Mouse (Mus musculus): ENCODE results near the gene Fbxw11. TPM values are rescaled to one million over a fixed set of nuclear protein-coding genes. Genes with fewer than 3 reads are reported as not detected.
"Not testable (repeated sequence)": the region's sequence is repeated elsewhere in the genome, so short reads cannot be mapped to it uniquely, and the experiment has no call there.

Gene Fbxw11
- polyA plus RNA-seq, 1 experiment from 2014 or later, result 61.1 TPM

GRCm38 (mm10) chr11:32684690-32685254 lies 42.2 kb downstream of the Fbxw11 start:
- no peak overlapping the region for H3K27ac ChIP-seq
- TF ChIP-seq CTCF (IDR thresholded peaks at IDR 0.05; ENCODE audit: low read depth), result no peak
- H3K4me2 ChIP-seq (ENCODE audit: low read length), result no peak overlapping the region
- no peak for ATAC-seq (replicated peaks; ENCODE audit: low FRiP score, low read depth)
- WGBS, result 63% methylated on average over 3 of the region's 3 CpGs
- H3K36me3 ChIP-seq (ENCODE audit: insufficient read depth, low read length), result no peaks in the 10 kb centered on the region
- H3K27me3 ChIP-seq (ENCODE audit: insufficient read depth, low read length), result no peaks in the 10 kb centered on the region
- peaks cover 8% of the 10 kb centered on the region; the same call in 1 of the 2 replicates for H3K4me1 ChIP-seq (replicated peaks; ENCODE audit: insufficient read depth, low read length)
- H3K9me3 ChIP-seq (replicated peaks; ENCODE audit: low read length), result no peaks in the 10 kb centered on the region
- H3K4me3 ChIP-seq (replicated peaks; ENCODE audit: low read depth, low read length), result no peak overlapping the region
- no peak overlapping the region for H3K9ac ChIP-seq (ENCODE audit: low read depth, low read length)
- DNase-seq (ENCODE audit: low spot score), result no peak

- Histone ChIP-seq H3K27ac (no peak overlapping the region), H3K4me1 (replicated peaks; ENCODE audit: insufficient read depth, low read length) (no peaks in the 10 kb centered on the region), H3K4me2 (ENCODE audit: low read length) (no peak overlapping the region), H3K4me3 (replicated peaks; ENCODE audit: low read depth, low read length) (no peak overlapping the region), H3K27me3 (ENCODE audit: insufficient read depth, low read length) (no peaks in the 10 kb centered on the region), H3K9ac (ENCODE audit: low read depth, low read length) (no peak overlapping the region), H3K36me3 (ENCODE audit: insufficient read depth, low read length) (no peaks in the 10 kb centered on the region), H3K9me3 (replicated peaks; ENCODE audit: low read length) (no peaks in the 10 kb centered on the region)
- DNase-seq (ENCODE audit: low spot score) (no peak), ATAC-seq (replicated peaks; ENCODE audit: low FRiP score, low read depth) (no peak)
- no peak for TF ChIP-seq CTCF (IDR thresholded peaks at IDR 0.05; ENCODE audit: low read depth)
- 95% methylated on average over 2 of the region's 2 CpGs for WGBS
Measured at GRCm38 (mm10) chr11:32688245-32688855, 45.8 kb downstream of the Fbxw11 start.

GRCm38 (mm10) chr11:32689510-32689909 lies 47.0 kb downstream of the Fbxw11 start:
- TF ChIP-seq CTCF (IDR thresholded peaks at IDR 0.05; ENCODE audit: low read depth), result no peak
- Histone ChIP-seq H3K27ac (no peak overlapping the region), H3K27me3 (ENCODE audit: insufficient read depth, low read length) (no peaks in the 10 kb centered on the region), H3K4me3 (replicated peaks; ENCODE audit: low read depth, low read length) (no peak overlapping the region), H3K4me2 (ENCODE audit: low read length) (no peak overlapping the region), H3K4me1 (replicated peaks; ENCODE audit: insufficient read depth, low read length) (no peaks in the 10 kb centered on the region), H3K9me3 (replicated peaks; ENCODE audit: low read length) (no peaks in the 10 kb centered on the region), H3K9ac (ENCODE audit: low read depth, low read length) (no peak overlapping the region), H3K36me3 (ENCODE audit: insufficient read depth, low read length) (no peaks in the 10 kb centered on the region)
- no peak for ATAC-seq (replicated peaks; ENCODE audit: low FRiP score, low read depth)
- no peak for DNase-seq (ENCODE audit: low spot score)
- WGBS, result 95% methylated on average over 1 of the region's 1 CpGs

GRCm38 (mm10) chr11:32692834-32693233 lies 50.3 kb downstream of the Fbxw11 start:
- no peak for TF ChIP-seq CTCF (IDR thresholded peaks at IDR 0.05; ENCODE audit: low read depth)
- Histone ChIP-seq H3K36me3 (ENCODE audit: insufficient read depth, low read length) (no peaks in the 10 kb centered on the region), H3K9ac (ENCODE audit: low read depth, low read length) (no peak overlapping the region), H3K4me2 (ENCODE audit: low read length) (no peak overlapping the region), H3K27ac (no peak overlapping the region), H3K9me3 (replicated peaks; ENCODE audit: low read length) (no peaks in the 10 kb centered on the region), H3K4me3 (replicated peaks; ENCODE audit: low read depth, low read length) (no peak overlapping the region), H3K4me1 (replicated peaks; ENCODE audit: insufficient read depth, low read length) (peaks cover 4% of the 10 kb centered on the region; the same call in 1 of the 2 replicates), H3K27me3 (ENCODE audit: insufficient read depth, low read length) (no peaks in the 10 kb centered on the region)
- DNase-seq (ENCODE audit: low spot score) (no peak), ATAC-seq (replicated peaks; ENCODE audit: low FRiP score, low read depth) (no peak)
- 83% methylated on average over 1 of the region's 1 CpGs for WGBS

GRCm38 (mm10) chr11:32693431-32694141 lies 51.1 kb downstream of the Fbxw11 start:
- ATAC-seq (replicated peaks; ENCODE audit: low FRiP score, low read depth) (0 out of 2 replicates have a peak, but pooled peaks have one; percentile 21), DNase-seq (ENCODE audit: low spot score) (peak; percentile 78)
- H3K9ac ChIP-seq (ENCODE audit: low read depth, low read length), result no peak overlapping the region
- 35% methylated on average over 7 of the region's 7 CpGs for WGBS
- no peaks in the 10 kb centered on the region for H3K9me3 ChIP-seq (replicated peaks; ENCODE audit: low read length)
- H3K4me1 ChIP-seq (replicated peaks; ENCODE audit: insufficient read depth, low read length), result peaks cover 7% of the 10 kb centered on the region; the same call in 1 of the 2 replicates
- TF ChIP-seq CTCF (IDR thresholded peaks at IDR 0.05; ENCODE audit: low read depth), result peak; percentile 73
- no peak overlapping the region for H3K27ac ChIP-seq
- no peaks in the 10 kb centered on the region for H3K27me3 ChIP-seq (ENCODE audit: insufficient read depth, low read length)
- no peak overlapping the region for H3K4me2 ChIP-seq (ENCODE audit: low read length)
- H3K36me3 ChIP-seq (ENCODE audit: insufficient read depth, low read length), result no peaks in the 10 kb centered on the region
- no peak overlapping the region for H3K4me3 ChIP-seq (replicated peaks; ENCODE audit: low read depth, low read length)

- H3K4me1 ChIP-seq (replicated peaks; ENCODE audit: insufficient read depth, low read length); H3K9me3 ChIP-seq (replicated peaks; ENCODE audit: low read length); DNase-seq (ENCODE audit: low spot score); H3K9ac ChIP-seq (ENCODE audit: low read depth, low read length); H3K4me3 ChIP-seq (replicated peaks; ENCODE audit: low read depth, low read length); H3K27me3 ChIP-seq (ENCODE audit: insufficient read depth, low read length); H3K27ac ChIP-seq; ATAC-seq (replicated peaks; ENCODE audit: low FRiP score, low read depth); H3K4me2 ChIP-seq (ENCODE audit: low read length); H3K36me3 ChIP-seq (ENCODE audit: insufficient read depth, low read length): not testable (repeated sequence)
- 58% methylated on average over 9 of the region's 9 CpGs for WGBS
Measured at GRCm38 (mm10) chr11:32694322-32695003, 51.9 kb downstream of the Fbxw11 start.

Data from kidney, postnatal 0 days (tissue).